Mouse (Mus musculus) skeletal muscle tissue, adult 2 months (tissue): ENCODE data around the gene Fer1l4.

Source experiments
- DNase-seq: peaks from one replicate; pipeline ENCODE4 v3.0.0-alpha.2; 2012; ENCODE audit warnings: low read depth, low spot score

Fer1l4 gene

GRCm38 (mm10) chr2:156052816-156053215 lies at the start of gene Fer1l4:
Fer1l4 (minus strand) TSS chr2:156052947.
- no peak for DNase-seq

GRCm38 (mm10) chr2:156091926-156092325 lies 39.2 kb upstream of the Fer1l4 start:
- DNase-seq: no peak

- no peak for DNase-seq
Measured at GRCm38 (mm10) chr2:156089799-156090198, 37.1 kb upstream of the Fer1l4 start.

- DNase-seq: no peak
Measured at GRCm38 (mm10) chr2:156087391-156088110, 34.8 kb upstream of the Fer1l4 start.

GRCm38 (mm10) chr2:156084541-156084940 lies 31.8 kb upstream of the Fer1l4 start:
- no peak for DNase-seq

GRCm38 (mm10) chr2:156080391-156080790 lies 27.6 kb upstream of the Fer1l4 start:
- no peak for DNase-seq

- peak; percentile 46 for DNase-seq
Measured at GRCm38 (mm10) chr2:156079674-156080073, 26.9 kb upstream of the Fer1l4 start.

GRCm38 (mm10) chr2:156079183-156079560 lies 26.4 kb upstream of the Fer1l4 start:
- DNase-seq: no peak

GRCm38 (mm10) chr2:156078421-156079182 lies 25.9 kb upstream of the Fer1l4 start:
- DNase-seq: peak; percentile 56

GRCm38 (mm10) chr2:156077461-156077860 lies 24.7 kb upstream of the Fer1l4 start:
- no peak for DNase-seq

- no peak for DNase-seq
Measured at GRCm38 (mm10) chr2:156073725-156074124, 21.0 kb upstream of the Fer1l4 start.

GRCm38 (mm10) chr2:156071236-156071635 lies 18.5 kb upstream of the Fer1l4 start:
- no peak for DNase-seq

GRCm38 (mm10) chr2:156067916-156068315 lies 15.2 kb upstream of the Fer1l4 start:
- no peak for DNase-seq

- DNase-seq: no peak
Measured at GRCm38 (mm10) chr2:156066126-156066525, 13.4 kb upstream of the Fer1l4 start.

- no peak for DNase-seq
Measured at GRCm38 (mm10) chr2:156065099-156066041, 12.6 kb upstream of the Fer1l4 start, which contains the start of gene Spag4. Spag4 (plus strand) TSS chr2:156065175.

GRCm38 (mm10) chr2:156047929-156048328 lies 4.8 kb downstream of the Fer1l4 start:
- no peak for DNase-seq

GRCm38 (mm10) chr2:156042903-156043302 lies 9.8 kb downstream of the Fer1l4 start:
- DNase-seq: no peak

- DNase-seq: no peak
Measured at GRCm38 (mm10) chr2:156039390-156039789, 13.4 kb downstream of the Fer1l4 start.

- no peak for DNase-seq
Measured at GRCm38 (mm10) chr2:156025482-156025881, 27.3 kb downstream of the Fer1l4 start.

GRCm38 (mm10) chr2:156021765-156022164 lies 31.0 kb downstream of the Fer1l4 start:
- no peak for DNase-seq

GRCm38 (mm10) chr2:156021219-156021618 lies 31.5 kb downstream of the Fer1l4 start:
- no peak for DNase-seq

GRCm38 (mm10) chr2:156018106-156018505 lies 34.6 kb downstream of the Fer1l4 start:
- no peak for DNase-seq
